Mouse (Mus musculus): Measurements from ENCODE around the gene Dhx37. TPM values are rescaled to one million over a fixed set of nuclear protein-coding genes. Genes with fewer than 3 reads are reported as not detected.

Dhx37 gene
- total and polyA plus RNA-seq, 3 experiments, result 27.4 to 549 (median 55.3) TPM

DNA sequence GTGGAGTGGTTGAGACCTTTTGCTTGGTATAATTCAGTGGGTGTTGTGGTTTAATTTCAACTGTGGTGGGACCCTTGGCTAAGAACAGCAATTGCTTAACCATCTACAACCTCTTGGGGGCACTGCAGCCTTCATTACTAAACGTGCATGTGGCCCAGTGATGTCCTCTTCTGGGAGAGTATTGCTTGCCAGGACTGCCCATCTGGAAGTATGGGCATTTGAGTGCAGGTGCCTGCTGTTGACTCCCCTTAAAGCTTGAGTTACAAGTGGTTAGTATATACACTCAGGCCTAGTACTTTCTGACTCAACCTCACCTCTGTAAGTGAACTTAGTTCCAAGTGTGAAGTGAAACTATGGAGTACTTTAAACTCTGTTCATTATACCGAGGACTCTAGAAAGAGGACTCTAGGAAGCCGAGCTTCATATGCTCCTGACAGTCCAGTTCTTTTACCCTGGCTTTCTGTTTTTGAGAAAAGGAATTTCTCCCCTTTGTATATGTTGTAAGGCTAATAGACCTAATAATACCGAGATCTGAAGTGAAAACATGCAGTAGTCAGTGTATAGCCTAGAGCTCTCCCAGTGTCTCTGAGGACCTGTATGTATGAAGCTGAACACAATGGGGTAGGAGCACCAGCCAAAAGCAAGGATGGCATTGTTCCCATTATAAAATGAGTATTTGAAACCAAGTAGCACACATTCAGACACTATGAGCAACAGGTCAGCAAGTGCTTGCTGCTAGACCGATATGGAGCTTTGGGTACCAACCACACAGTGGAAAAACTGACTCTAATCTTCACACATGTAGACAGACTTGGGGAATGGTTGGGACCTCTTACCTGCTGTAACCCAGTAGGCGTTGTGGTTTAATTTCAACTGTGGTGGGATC, 51.0 kb downstream of the Dhx37 start (continued):
- TF ChIP-seq TBP (IDR thresholded peaks at IDR 0.05; ENCODE audit: low read depth, low read length) (0 out of 2 replicates have a peak, but pooled peaks have one; percentile 37), JUND (IDR thresholded peaks at IDR 0.05; ENCODE audit: low read depth, low read length) (no peak), MEF2A (IDR thresholded peaks at IDR 0.05; ENCODE audit: extremely low read depth, insufficient replicate concordance, low read depth, low read length, poor library complexity, severe bottlenecking) (no peak), POLR2A (IDR thresholded peaks at IDR 0.05; ENCODE audit: control insufficient read depth in 1 of 2, insufficient read depth in 1 of 2, low read depth in 1 of 2, low read length in 2 of 2, poor library complexity in 1 of 2) (no peak; a peak in 2 of 4 replicates), ZMIZ1 (IDR thresholded peaks at IDR 0.05; ENCODE audit: low read depth, low read length) (no peak; the same call in none of the 2 replicates), MXI1 (IDR thresholded peaks at IDR 0.05; ENCODE audit: low read depth, low read length) (peak; percentile 70), MAX (IDR thresholded peaks at IDR 0.05; ENCODE audit: low read length) (no peak), E2F4 (IDR thresholded peaks at IDR 0.05; ENCODE audit: borderline replicate concordance, low read depth, low read length) (no peak), CHD2 (IDR thresholded peaks at IDR 0.05; ENCODE audit: low read length) (no peak; the same call in none of the 2 replicates), EP300 (IDR thresholded peaks at IDR 0.05; ENCODE audit: low read depth in 1 of 2, low read length in 2 of 2) (no peak), NRF1 (IDR thresholded peaks at IDR 0.05; ENCODE audit: insufficient read depth, low read depth, low read length, poor library complexity, severe bottlenecking) (no peak), GABPA (IDR thresholded peaks at IDR 0.05; ENCODE audit: low read depth, low read length) (no peak), KAT2A (conservative IDR thresholded peaks at IDR 0.05; ENCODE audit: low read depth, low read length) (no peak), RAD21 (IDR thresholded peaks at IDR 0.05; ENCODE audit: low read depth, low read length) (peak; percentile 92)

DNA sequence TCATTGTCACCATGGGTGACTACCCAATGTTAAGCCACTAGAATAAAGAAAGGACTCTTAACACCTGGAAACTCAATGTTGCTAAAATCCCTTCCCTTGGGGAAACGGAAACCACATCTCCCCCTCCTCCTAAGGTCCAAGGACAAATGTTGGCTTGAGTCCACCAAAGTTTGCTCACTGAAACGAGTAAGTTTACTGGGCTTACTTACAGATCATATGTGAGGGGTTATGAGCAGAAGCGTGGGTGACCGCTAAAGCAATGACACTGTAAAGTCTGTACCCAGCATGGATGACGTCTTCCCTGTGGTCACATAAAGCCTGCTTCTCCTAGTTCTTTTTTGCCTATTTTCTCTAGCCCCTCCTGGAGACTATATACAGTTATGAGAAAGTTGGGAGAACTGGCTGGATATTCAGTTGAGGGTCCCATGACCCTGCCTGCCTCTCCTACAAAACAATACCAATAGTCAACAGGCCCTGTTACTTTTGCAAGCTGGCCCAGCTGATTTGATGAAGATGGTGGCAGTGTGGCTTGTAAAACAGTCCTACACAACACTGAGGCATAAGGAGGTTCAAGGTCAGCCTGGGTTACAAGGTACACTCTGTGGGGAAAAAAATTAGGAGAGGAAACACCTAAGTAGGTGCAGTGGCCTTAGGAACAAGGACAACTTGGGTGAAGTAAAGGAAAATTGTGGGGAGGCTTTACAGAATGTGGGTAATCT, 51.8 kb downstream of the Dhx37 start:
- H3K27me3 ChIP-seq (ENCODE audit: control insufficient read depth in 1 of 2, insufficient read depth in 2 of 2, low read length in 2 of 2), result no peaks in the 10 kb centered on the region
- peaks cover 6 to 11% of the 10 kb centered on the region in 2 experiments for H3K36me3 ChIP-seq (ENCODE audit: control insufficient read depth in 1 of 2, insufficient read depth in 2 of 2, low read length in 2 of 2)
- H3K4me3 ChIP-seq (ENCODE audit: control insufficient read depth in 1 of 2, insufficient read depth in 1 of 2, low read depth in 2 of 2, low read length in 2 of 2), result no peak overlapping the region
- TF ChIP-seq SIN3A (IDR thresholded peaks at IDR 0.05; ENCODE audit: low read length) (peak; percentile 9; the same call in 1 of the 2 replicates), POLR2AphosphoS2 (IDR thresholded peaks at IDR 0.05; ENCODE audit: low read length) (no peak), MYB (IDR thresholded peaks at IDR 0.05; ENCODE audit: low read depth, low read length) (0 out of 2 replicates have a peak, but pooled peaks have one; percentile 3)
- H3K4me1 ChIP-seq (ENCODE audit: control insufficient read depth in 1 of 2, insufficient read depth in 2 of 2, low read length in 2 of 2), result peaks cover 0 to 3% of the 10 kb centered on the region in 2 experiments; a peak in 1 of 4 replicates
- DNase-seq (ENCODE audit: low read depth, low spot score), result no peak
- H3K79me2 ChIP-seq (ENCODE audit: control insufficient read depth, insufficient read depth, low read length, poor library complexity), result peaks cover 3% of the 10 kb centered on the region; the same call in 1 of the 2 replicates
- H3K27ac ChIP-seq (ENCODE audit: control insufficient read depth, low read depth, low read length), result no peak overlapping the region
- H3K9ac ChIP-seq (ENCODE audit: control insufficient read depth, low read depth, low read length, poor library complexity, severe bottlenecking), result no peak overlapping the region
- no peaks in the 10 kb centered on the region for H3K9me3 ChIP-seq (replicated peaks; ENCODE audit: insufficient read depth, low read length)

Measured in MEL (cell line).